ENCODE assay signal across 15 mouse cellular contexts in genomic region chr13:101994779-101995178, GRCm38 (mm10).
A peak's percentile ranks its signal among the peaks of the same experiment; 100 is the strongest.
DNase-seq lines count a peak whose midpoint lies in the region; ATAC-seq and TF ChIP-seq lines count a peak whose summit lies in the region.
"Had no signal": no experiment of that assay in that cellular context is flagged by ENCODE, and none has a peak within 500 bp of the region (broad histone marks: within the 10 kb centered on the region; RNA-seq: fewer than 3 reads in every experiment).

No protein-coding gene starts in this region.

- no peaks in the 10 kb centered on the region for H3K4me1 ChIP-seq in kidney, postnatal 0 days (replicated peaks; ENCODE audit: insufficient read depth, low read length)
- H3K4me1 ChIP-seq: forebrain, embryonic 10.5 days; hindbrain, embryonic 10.5 days; intestine, embryonic 15.5 days; limb, embryonic 12.5 days; neural tube, embryonic 13.5 days had no signal

- WGBS in kidney, postnatal 0 days = 26% methylated on average over 3 of the region's 3 CpGs

- TF ChIP-seq CTCF in kidney, postnatal 0 days (IDR thresholded peaks at IDR 0.05; ENCODE audit: low read depth) = no peak

- no peak overlapping the region for H3K9ac ChIP-seq in kidney, postnatal 0 days (ENCODE audit: low read depth, low read length)
- H3K9ac ChIP-seq: intestine, embryonic 15.5 days; limb, embryonic 12.5 days; neural tube, embryonic 13.5 days had no signal

- no peak for ATAC-seq in kidney, postnatal 0 days (replicated peaks; ENCODE audit: low FRiP score, low read depth)
- ATAC-seq: intestine, embryonic 15.5 days; midbrain, embryonic 16.5 days had no signal

- no peaks in the 10 kb centered on the region for H3K27me3 ChIP-seq in kidney, postnatal 0 days (ENCODE audit: insufficient read depth, low read length)
- H3K27me3 ChIP-seq: intestine, embryonic 15.5 days; limb, embryonic 12.5 days; neural tube, embryonic 13.5 days had no signal

- H3K9me3 ChIP-seq in kidney, postnatal 0 days (replicated peaks; ENCODE audit: low read length) = no peaks in the 10 kb centered on the region
- H3K9me3 ChIP-seq: forebrain, embryonic 10.5 days; hindbrain, embryonic 10.5 days; intestine, embryonic 15.5 days; limb, embryonic 12.5 days; neural tube, embryonic 13.5 days had no signal

- H3K4me2 ChIP-seq in kidney, postnatal 0 days (ENCODE audit: low read length) = no peak overlapping the region
- H3K4me2 ChIP-seq: intestine, embryonic 15.5 days; limb, embryonic 12.5 days; neural tube, embryonic 13.5 days had no signal

- H3K36me3 ChIP-seq in kidney, postnatal 0 days (ENCODE audit: insufficient read depth, low read length) = no peaks in the 10 kb centered on the region
- H3K36me3 ChIP-seq: forebrain, embryonic 10.5 days; hindbrain, embryonic 10.5 days; intestine, embryonic 15.5 days; limb, embryonic 12.5 days; neural tube, embryonic 13.5 days had no signal

- DNase-seq in kidney, postnatal 0 days (ENCODE audit: low spot score) = peak; percentile 79
- no peak for DNase-seq in kidney, adult 18-20 months
- DNase-seq in heart, adult 9 months (ENCODE audit: low spot score in 2 of 2) = peak; percentile 84 to 88
- DNase-seq in kidney, postnatal 36 days = peak; percentile 18 to 50
- DNase-seq in skeletal muscle tissue, adult 2 months (ENCODE audit: low read depth, low spot score) = peak; percentile 64
- DNase-seq in adrenal gland, postnatal 36 days = no peak
- DNase-seq in right cerebral cortex, postnatal 25 days = no peak
- DNase-seq: cerebellum, adult 9-10 months had no signal

- H3K4me3 ChIP-seq in kidney, postnatal 0 days (replicated peaks; ENCODE audit: low read depth, low read length) = no peak overlapping the region
- H3K4me3 ChIP-seq: forebrain, embryonic 10.5 days; hindbrain, embryonic 10.5 days; intestine, embryonic 15.5 days; limb, embryonic 12.5 days; neural tube, embryonic 13.5 days had no signal

- H3K27ac ChIP-seq in kidney, postnatal 0 days = no peak overlapping the region
- H3K27ac ChIP-seq: forebrain, embryonic 10.5 days; hindbrain, embryonic 10.5 days; intestine, embryonic 15.5 days; limb, embryonic 12.5 days; macrophage; neural tube, embryonic 13.5 days had no signal

Comparison
In these comparisons a context has a peak if more than half of its experiments do, and no peak if none do; other contexts are left out.
1. DNase-seq: peak in kidney, postnatal 0 days (single experiment), heart, adult 9 months (2 of 2), kidney, postnatal 36 days (2 of 2) and skeletal muscle tissue, adult 2 months (single experiment); none in kidney, adult 18-20 months (single experiment), adrenal gland, postnatal 36 days (0 of 2) and right cerebral cortex, postnatal 25 days (single experiment).